Mouse (Mus musculus) stomach, postnatal 0 days (tissue): ENCODE results near the gene Prdm16.

Experiments used
- CTCF ChIP-seq: IDR thresholded peaks from 2 replicates; pipeline ENCODE4 v1.5.1; 2016; ENCODE audit warnings: antibody characterized with exemption, low read depth, mild to moderate bottlenecking, moderate library complexity
- EP300 ChIP-seq: optimal IDR thresholded peaks from 2 replicates; pipeline ENCODE3; 2016; ENCODE audit warnings: antibody characterized with exemption

DNA sequence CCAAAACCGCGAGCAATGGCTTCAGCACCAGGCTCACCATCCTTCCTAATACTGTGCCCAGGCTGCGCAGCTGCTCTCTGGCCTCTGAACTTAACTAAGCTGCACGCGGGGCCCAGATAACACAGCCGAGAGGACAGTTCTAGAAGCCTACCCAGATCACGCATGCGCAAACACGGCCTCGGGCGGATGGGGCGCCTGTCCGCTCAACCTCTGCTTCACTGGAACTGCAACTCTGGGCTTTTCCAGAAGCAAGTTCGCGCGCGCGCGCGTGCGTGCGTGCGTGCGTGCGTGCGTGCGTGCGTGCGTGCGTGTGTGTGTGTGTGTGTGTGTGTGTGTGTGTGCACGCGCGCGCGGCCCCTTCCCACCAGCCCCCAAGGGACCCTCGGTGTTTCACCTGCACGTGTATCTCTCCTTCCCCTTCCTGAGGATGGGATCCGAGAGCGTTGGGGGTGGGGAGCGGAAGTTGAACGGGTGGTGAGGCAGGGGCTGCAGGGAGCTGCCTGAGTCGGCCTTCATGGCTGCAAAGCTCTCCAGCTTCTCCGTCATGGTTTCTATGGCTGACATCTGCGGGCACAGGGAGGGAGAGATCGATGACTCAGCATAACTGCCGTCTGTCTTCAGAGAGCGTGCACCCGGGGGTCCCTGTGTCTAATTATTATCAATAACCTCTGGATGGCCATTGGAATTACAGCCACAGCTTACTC, 301.8 kb downstream of the Prdm16 start:
- no peak for TF ChIP-seq CTCF
- no peak for TF ChIP-seq EP300
